Mouse (Mus musculus) ES-E14 (cell line): ENCODE data around the gene Acp2. TPM values are rescaled to one million over a fixed set of nuclear protein-coding genes. Genes with fewer than 3 reads are reported as not detected.
A peak's percentile ranks its signal among the peaks of the same experiment; 100 is the strongest.

Source experiments
- DNase-seq: peaks from one replicate; pipeline ENCODE4 v3.0.0-alpha.2; 2013; ENCODE audit warnings: low read depth, low spot score
- H3K27ac ChIP-seq: 2 replicates; pipeline ENCODE4 v1.5.1; 2012; ENCODE audit warnings: low read depth, mild to moderate bottlenecking, low read length, moderate library complexity, mixed read lengths; ENCODE audit not compliant: poor library complexity, insufficient read depth, severe bottlenecking
- H3K36me3 ChIP-seq: 2 replicates; pipeline ENCODE4 v1.6.1; 2012; ENCODE audit warnings: mild to moderate bottlenecking, low read length, moderate library complexity, mixed read lengths; ENCODE audit not compliant: control insufficient read depth, poor library complexity, insufficient read depth, severe bottlenecking
- H3K4me1 ChIP-seq, 2 experiments: fragments of 150-350 bp in 1 of 2; sonication (generic) in 1 of 2; 2 replicates each; pipeline ENCODE4 v1.6.1; 2012; ENCODE audit warnings: low read length in 2 of 2, mild to moderate bottlenecking in 1 of 2, mixed read lengths in 1 of 2; ENCODE audit not compliant: control insufficient read depth in 2 of 2, insufficient read depth in 2 of 2, poor library complexity in 1 of 2
- H3K4me3 ChIP-seq, 2 experiments: fragments of 150-350 bp in 1 of 2; sonication (generic) in 1 of 2; 2 replicates each; pipeline ENCODE4 v1.5.1; 2012; ENCODE audit warnings: low read length in 2 of 2, low read depth in 1 of 2, mild to moderate bottlenecking in 1 of 2, mixed read lengths in 1 of 2; ENCODE audit not compliant: insufficient read depth in 1 of 2, poor library complexity in 1 of 2, severe bottlenecking in 1 of 2
- H3K9ac ChIP-seq: 2 replicates; pipeline ENCODE4 v1.6.1; 2012; ENCODE audit warnings: low read depth, mild to moderate bottlenecking, low read length, mixed read lengths; ENCODE audit not compliant: poor library complexity, insufficient read depth, severe bottlenecking
- H3K9me3 ChIP-seq: fragments of 150-350 bp; sonication (generic); 2 replicates; pipeline ENCODE4 v1.6.1; 2012; ENCODE audit warnings: low read depth, mild to moderate bottlenecking, low read length; ENCODE audit not compliant: control insufficient read depth, insufficient read depth
- CHD2 ChIP-seq: IDR thresholded peaks from 2 replicates; pipeline ENCODE4 v1.6.1; 2014; ENCODE audit warnings: mild to moderate bottlenecking, low read depth, low read length, inconsistent platforms
- HCFC1 ChIP-seq: IDR thresholded peaks from 2 replicates; pipeline ENCODE4 v1.6.1; 2012; ENCODE audit warnings: low read length, inconsistent platforms, borderline replicate concordance; ENCODE audit not compliant: insufficient read depth
- MAFK ChIP-seq: IDR thresholded peaks from 2 replicates; pipeline ENCODE4 v1.6.1; 2014; ENCODE audit warnings: mild to moderate bottlenecking, low read depth, low read length, inconsistent platforms; ENCODE audit not compliant: insufficient read depth
- ZC3H11A ChIP-seq: IDR thresholded peaks from 2 replicates; pipeline ENCODE4 v1.6.1; 2012; ENCODE audit warnings: low read depth, mild to moderate bottlenecking, inconsistent platforms, low read length, borderline replicate concordance
- ZNF384 ChIP-seq: IDR thresholded peaks from 2 replicates; pipeline ENCODE4 v1.6.1; 2012; ENCODE audit warnings: low read depth, low read length, inconsistent platforms
- in situ Hi-C, 2 experiments: fragments of 600-800 bp; cut with MboI; formaldehyde crosslinking; loops; one replicate each; pipeline ENCODE4 v1.15.1; 2025; ENCODE audit warnings: low sequenced_read_pairs in 2 of 2, inconsistent platforms in 1 of 2; ENCODE audit not compliant: unreplicated experiment in 2 of 2
- total RNA-seq: library from RNA; depleted of rRNA; stranded (reverse); fragments of 300-350 nt; gene quantifications from 2 replicates; pipeline ENCODE4 v1.2.3, GENCODE M21; 2012

Gene Acp2
- total RNA-seq, 1 experiment, result 12.9 TPM

GRCm38 (mm10) chr2:91252001-91252400 is 49.3 kb downstream of the Acp2 start:
- no peaks in the 10 kb centered on the region for H3K9me3 ChIP-seq
- H3K27ac ChIP-seq, result no peak overlapping the region
- TF ChIP-seq CHD2, result no peak
- no peak for TF ChIP-seq MAFK
- no peak overlapping the region for H3K9ac ChIP-seq
- H3K36me3 ChIP-seq, result no peaks in the 10 kb centered on the region
- no peak for DNase-seq
- H3K4me1 ChIP-seq, result peaks cover 0 to 2% of the 10 kb centered on the region in 2 experiments; a peak in 1 of 4 replicates
- in situ Hi-C loops, result no loop called here
- H3K4me3 ChIP-seq, result no peak overlapping the region

GRCm38 (mm10) chr2:91252512-91252911 is 49.8 kb downstream of the Acp2 start:
- Histone ChIP-seq H3K27ac (no peak overlapping the region), H3K9me3 (no peaks in the 10 kb centered on the region), H3K36me3 (no peaks in the 10 kb centered on the region), H3K4me1 (peaks cover 0 to 2% of the 10 kb centered on the region in 2 experiments; a peak in 2 of 4 replicates), H3K4me3 (no peak overlapping the region), H3K9ac (no peak overlapping the region)
- no peak for DNase-seq
- in situ Hi-C loops, result no loop called here
- TF ChIP-seq ZNF384, result no peak
- no peak for TF ChIP-seq HCFC1
- no peak for TF ChIP-seq ZC3H11A

- Histone ChIP-seq H3K9ac (no peak overlapping the region), H3K4me1 (peaks cover 0 to 7% of the 10 kb centered on the region in 2 experiments; a peak in 2 of 4 replicates), H3K27ac (no peak overlapping the region), H3K36me3 (no peaks in the 10 kb centered on the region), H3K4me3 (no peak overlapping the region), H3K9me3 (no peaks in the 10 kb centered on the region)
- in situ Hi-C loops, result no loop called here
- DNase-seq, result no peak
- TF ChIP-seq CHD2 (no peak), ZC3H11A (no peak), MAFK (no peak), HCFC1 (no peak), ZNF384 (no peak)
These were observed 52.2 kb downstream of the Acp2 start for GRCm38 (mm10) chr2:91254725-91255380.

DNA sequence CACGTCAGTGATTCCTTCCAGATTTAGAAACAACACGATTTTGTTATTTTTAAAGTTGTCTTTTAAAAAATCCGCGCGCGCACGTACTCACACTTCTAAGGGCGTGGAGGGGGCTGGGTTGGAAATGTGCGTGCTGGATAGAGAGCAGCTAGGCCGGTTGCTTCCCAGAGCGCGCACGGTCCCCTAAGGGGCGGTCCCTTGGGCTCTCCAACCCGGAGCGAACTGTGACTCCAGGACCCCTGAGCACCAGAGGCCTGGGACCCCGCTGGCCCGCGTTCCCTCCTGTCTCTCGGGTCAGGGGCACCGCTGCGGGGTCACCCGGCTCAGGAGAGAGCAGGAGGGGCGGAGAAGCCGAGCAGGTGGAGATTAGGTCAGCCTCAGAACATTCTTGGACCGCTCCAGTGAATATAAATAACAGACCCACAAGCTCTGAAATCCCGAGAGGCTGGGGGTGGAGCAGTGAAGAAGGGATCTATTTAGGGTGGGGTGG is 53.0 kb downstream of the Acp2 start, which contains the start of gene Pacsin3:
TSS of gene Pacsin3 (plus strand) at position 294 of the 490 bp plus-strand sequence.
- Histone ChIP-seq H3K4me3 (peak within 1 kb of the TSS; percentile 85 to 95), H3K9ac (peak within 1 kb of the TSS; percentile 71), H3K4me1 (peaks cover 0 to 7% of the 10 kb centered on the region in 2 experiments; a peak in 2 of 4 replicates), H3K36me3 (no peaks in the 10 kb centered on the region), H3K27ac (no peak within 1 kb of the TSS; the same call in 1 of the 2 replicates), H3K9me3 (no peaks in the 10 kb centered on the region)
- no peak for DNase-seq
- in situ Hi-C loops, result no loop called here
- TF ChIP-seq ZC3H11A (no peak), CHD2 (no peak)
